Mouse (Mus musculus): ENCODE measurements around the gene Fads6. TPM values are rescaled to one million over a fixed set of nuclear protein-coding genes. Genes with fewer than 3 reads are reported as not detected.

Gene Fads6
- polyA plus RNA-seq, 1 experiment, result 1.1 TPM

DNA sequence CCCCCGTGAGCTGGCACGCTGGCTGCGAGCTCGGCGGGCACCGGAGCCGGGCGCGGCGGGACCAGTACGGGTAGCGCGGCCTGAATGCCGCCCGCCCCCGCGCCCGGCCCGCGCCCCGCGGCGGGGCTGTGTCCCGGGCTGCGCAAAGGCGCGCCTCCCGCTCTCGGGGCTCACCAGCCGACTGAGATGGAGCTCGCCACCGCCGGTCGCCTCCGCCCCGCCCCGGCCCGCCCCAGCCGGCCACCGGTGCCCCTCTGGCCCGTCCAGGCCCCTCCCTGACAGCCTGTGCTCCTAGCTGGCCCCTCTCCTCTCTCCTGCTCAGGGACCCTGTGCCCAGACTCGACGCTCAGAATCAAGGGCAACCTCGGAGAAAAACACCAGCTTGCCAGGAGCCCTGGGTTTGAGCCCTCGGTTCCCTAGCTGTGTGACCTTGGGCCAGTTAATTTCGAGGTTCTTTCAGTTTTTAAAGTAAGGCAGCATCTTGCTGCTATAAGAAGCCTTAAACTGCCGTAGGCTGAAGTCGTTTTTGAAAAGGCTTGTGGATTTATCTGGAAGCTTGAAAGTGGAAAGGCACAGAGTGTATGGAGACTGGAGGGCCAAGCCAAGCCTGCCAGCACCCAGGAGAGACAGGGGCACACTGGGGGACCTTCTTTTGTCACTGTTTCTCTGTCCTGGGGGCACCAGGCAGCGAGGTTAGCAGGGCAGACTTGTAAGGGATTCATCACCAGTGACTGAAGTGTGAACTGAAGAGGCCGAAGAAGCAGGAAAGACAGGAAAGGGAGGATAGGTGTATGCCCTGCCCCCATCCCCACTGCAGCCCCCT lies 30.2 kb downstream of the Fads6 start, which contains the start of gene Grin2c:
Grin2c (minus strand) TSS at position 183 of the 823 bp plus-strand sequence.
- 15% methylated on average over 50 of the region's 50 CpGs for WGBS
- peaks cover 22% of the 10 kb centered on the region for H3K27me3 ChIP-seq (ENCODE audit: control insufficient read depth, insufficient read depth, low read length)
- peak within 1 kb of the TSS; percentile 11; the same call in 1 of the 2 replicates for H3K4me3 ChIP-seq (ENCODE audit: extremely low read depth, insufficient read depth, insufficient read length)

DNA sequence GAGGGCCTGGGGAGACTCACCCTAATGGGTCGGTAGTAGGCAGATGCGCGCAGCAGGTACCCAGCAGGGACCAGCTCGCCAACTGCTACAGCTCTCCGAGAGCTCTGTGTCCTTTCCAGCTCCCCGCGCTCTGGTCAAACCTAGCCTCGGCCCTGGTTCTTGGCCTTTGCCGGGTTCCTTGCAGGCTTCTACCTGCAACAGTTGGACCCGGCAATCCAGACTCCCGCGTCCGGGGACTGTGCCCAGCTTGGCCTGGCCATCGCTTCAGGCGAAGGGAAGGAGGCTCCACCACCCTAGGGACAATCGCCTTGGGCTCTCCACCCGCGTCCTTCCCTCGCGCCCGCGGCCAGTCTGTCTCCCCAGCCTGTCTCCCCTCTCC lies 31.1 kb downstream of the Fads6 start:
- H3K27me3 ChIP-seq (ENCODE audit: control insufficient read depth, insufficient read depth, low read length), result peaks cover 22% of the 10 kb centered on the region
- DNase-seq (ENCODE audit: low read depth in 1 of 2, low spot score in 2 of 2), result no peak
- peaks cover 3% of the 10 kb centered on the region; the same call in 1 of the 2 replicates for H3K4me1 ChIP-seq (ENCODE audit: control insufficient read depth, insufficient read depth, insufficient read length)
- TF ChIP-seq CTCF (IDR thresholded peaks at IDR 0.05; ENCODE audit: extremely low read depth, insufficient read depth, insufficient read length, insufficient replicate concordance), result no peak
- no peak for TF ChIP-seq POLR2A (IDR thresholded peaks at IDR 0.05; ENCODE audit: low read depth, low read length)
- 7% methylated on average over 22 of the region's 22 CpGs for WGBS
- peaks cover 13% of the 10 kb centered on the region for H3K36me3 ChIP-seq (ENCODE audit: control insufficient read depth, insufficient read depth, low read length)
- 0 out of 2 replicates have a peak overlapping the region, but pooled peaks have one; percentile 11 for H3K4me3 ChIP-seq (ENCODE audit: extremely low read depth, insufficient read depth, insufficient read length)
- no peak overlapping the region for H3K27ac ChIP-seq (ENCODE audit: insufficient read depth, low read length)

More for the DNA sequence above, 30.2 kb downstream of the Fads6 start, which contains the start of gene Grin2c:
- Histone ChIP-seq H3K36me3 (ENCODE audit: control insufficient read depth, insufficient read depth, low read length) (peaks cover 15% of the 10 kb centered on the region), H3K4me1 (ENCODE audit: control insufficient read depth, insufficient read depth, insufficient read length) (peaks cover 3% of the 10 kb centered on the region; the same call in 1 of the 2 replicates), H3K27ac (ENCODE audit: insufficient read depth, low read length) (0 out of 2 replicates have a peak within 1 kb of the TSS, but pooled peaks have one; percentile 16)
- no peak for DNase-seq (ENCODE audit: low read depth in 1 of 2, low spot score in 2 of 2)
- no peak for TF ChIP-seq CTCF (IDR thresholded peaks at IDR 0.05; ENCODE audit: extremely low read depth, insufficient read depth, insufficient read length, insufficient replicate concordance)
- no peak for TF ChIP-seq POLR2A (IDR thresholded peaks at IDR 0.05; ENCODE audit: low read depth, low read length)

DNA sequence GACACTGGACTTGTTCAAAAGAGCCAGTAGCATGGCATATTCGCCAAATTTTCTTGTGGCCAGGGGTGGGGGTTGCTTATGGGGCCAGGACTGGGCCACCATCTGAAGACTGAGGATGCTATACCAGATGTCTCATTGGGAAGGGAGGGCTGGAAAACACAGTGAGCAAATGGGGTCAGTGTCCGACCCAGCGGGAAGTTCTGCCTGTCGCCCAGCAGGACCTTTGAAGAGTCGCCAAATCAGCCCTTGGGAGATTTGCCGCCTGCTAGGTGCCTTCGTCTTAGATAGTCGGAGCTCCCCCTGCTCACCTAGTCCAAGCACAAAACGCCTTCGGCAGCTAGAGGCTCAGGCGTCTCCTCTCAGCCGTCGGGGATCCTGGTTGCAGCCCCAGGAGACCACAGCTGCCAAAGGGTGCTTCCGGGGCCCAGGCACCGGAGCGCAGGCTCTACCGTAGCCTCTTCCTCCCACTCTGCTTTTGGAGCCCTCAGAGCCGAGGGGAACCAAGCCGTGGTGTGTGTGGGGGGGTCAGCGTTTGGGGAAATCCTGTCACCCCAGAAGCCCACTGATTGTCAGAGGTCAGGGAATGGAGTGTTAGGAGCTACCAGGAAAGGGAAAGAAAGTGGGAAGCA lies 31.6 kb downstream of the Fads6 start:
- Histone ChIP-seq H3K4me1 (ENCODE audit: control insufficient read depth, insufficient read depth, insufficient read length) (peaks cover 3% of the 10 kb centered on the region; the same call in 1 of the 2 replicates), H3K4me3 (ENCODE audit: extremely low read depth, insufficient read depth, insufficient read length) (peak overlapping the region; percentile 11; the same call in 1 of the 2 replicates), H3K27me3 (ENCODE audit: control insufficient read depth, insufficient read depth, low read length) (peaks cover 22% of the 10 kb centered on the region), H3K27ac (ENCODE audit: insufficient read depth, low read length) (no peak overlapping the region), H3K36me3 (ENCODE audit: control insufficient read depth, insufficient read depth, low read length) (peaks cover 10% of the 10 kb centered on the region)
- TF ChIP-seq POLR2A (IDR thresholded peaks at IDR 0.05; ENCODE audit: low read depth, low read length) (no peak), CTCF (IDR thresholded peaks at IDR 0.05; ENCODE audit: extremely low read depth, insufficient read depth, insufficient read length, insufficient replicate concordance) (no peak)
- no peak for DNase-seq (ENCODE audit: low read depth in 1 of 2, low spot score in 2 of 2)
- 6% methylated on average over 20 of the region's 20 CpGs for WGBS

DNA sequence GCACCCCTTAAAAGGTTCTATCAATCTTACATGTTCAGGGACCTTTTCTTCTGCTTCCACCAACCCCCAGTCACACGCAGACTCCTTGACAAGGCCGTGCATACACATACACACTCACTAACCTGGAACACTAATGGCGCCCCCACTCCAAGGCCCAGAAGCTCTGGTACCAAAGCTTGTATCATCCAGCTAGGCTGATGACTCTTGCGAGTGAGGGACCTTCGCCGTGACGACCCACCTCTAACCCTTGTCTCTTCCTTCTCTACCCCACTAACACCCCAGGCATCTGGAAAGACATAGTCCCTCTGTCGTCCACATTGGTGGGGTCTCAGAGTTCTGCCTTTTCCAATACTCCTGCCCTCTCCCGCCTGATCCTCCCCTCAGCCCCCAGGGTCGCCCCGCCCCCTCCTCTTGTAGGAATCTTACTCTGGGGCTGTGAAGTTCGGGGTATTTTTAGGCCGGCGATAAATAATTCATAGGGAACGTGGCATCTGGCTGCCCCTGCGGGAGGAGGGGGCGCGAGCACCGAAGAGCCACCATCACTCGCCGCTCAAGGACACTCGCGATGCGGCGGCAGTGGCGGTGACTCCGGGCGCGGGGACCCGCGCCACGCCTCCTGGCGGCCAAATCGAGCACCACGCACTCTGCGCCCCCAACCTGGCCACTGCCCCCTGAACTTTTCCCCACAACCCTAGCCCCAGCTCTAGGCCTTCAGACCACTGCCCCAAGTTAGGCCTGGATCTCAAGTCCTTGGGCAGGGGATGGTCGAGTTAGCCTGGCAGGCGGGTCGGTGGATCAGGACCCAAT lies 32.4 kb downstream of the Fads6 start:
- Histone ChIP-seq H3K36me3 (ENCODE audit: control insufficient read depth, insufficient read depth, low read length) (peaks cover 10% of the 10 kb centered on the region), H3K27ac (ENCODE audit: insufficient read depth, low read length) (no peak overlapping the region), H3K4me1 (ENCODE audit: control insufficient read depth, insufficient read depth, insufficient read length) (peaks cover 3% of the 10 kb centered on the region; the same call in 1 of the 2 replicates), H3K4me3 (ENCODE audit: extremely low read depth, insufficient read depth, insufficient read length) (no peak overlapping the region), H3K27me3 (ENCODE audit: control insufficient read depth, insufficient read depth, low read length) (peaks cover 22% of the 10 kb centered on the region)
- 16% methylated on average over 38 of the region's 39 CpGs for WGBS
- no peak for DNase-seq (ENCODE audit: low read depth in 1 of 2, low spot score in 2 of 2)
- peak; percentile 53; the same call in 1 of the 2 replicates for TF ChIP-seq CTCF (IDR thresholded peaks at IDR 0.05; ENCODE audit: extremely low read depth, insufficient read depth, insufficient read length, insufficient replicate concordance)
- no peak for TF ChIP-seq POLR2A (IDR thresholded peaks at IDR 0.05; ENCODE audit: low read depth, low read length)

DNA sequence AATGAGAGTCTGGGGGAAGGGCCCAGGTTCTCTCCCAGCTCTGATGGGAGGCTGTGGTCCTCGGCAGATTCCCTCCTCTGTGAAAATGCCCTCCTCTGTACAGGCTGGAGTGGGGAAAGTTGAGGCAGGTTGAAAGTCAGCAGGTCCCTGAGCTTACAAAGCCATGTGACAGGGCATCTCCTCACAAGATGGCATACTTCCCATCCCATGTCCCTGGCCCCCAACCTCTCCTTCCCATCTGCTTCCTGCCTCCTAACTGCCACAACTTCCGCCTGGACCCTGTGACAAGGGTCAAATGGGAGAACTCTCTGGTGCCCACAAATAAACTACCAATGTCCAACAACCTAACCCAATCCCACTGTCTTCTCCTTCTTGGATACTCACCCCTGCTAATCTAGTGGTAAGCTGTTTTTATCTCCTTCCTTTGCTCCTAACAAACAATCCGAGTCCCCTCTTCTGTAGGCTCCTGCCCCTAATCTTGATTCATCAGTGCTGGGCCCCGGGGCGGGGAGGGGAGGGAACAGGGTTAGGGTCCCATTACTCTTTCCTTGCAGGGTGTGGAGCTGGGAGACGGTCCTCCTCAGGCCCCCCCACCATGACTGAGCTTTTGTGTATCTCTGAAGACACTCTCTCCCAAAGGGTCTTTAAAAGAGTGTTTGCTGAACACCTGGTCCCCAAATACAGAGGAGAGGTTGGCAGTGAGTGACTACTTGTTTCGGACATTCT lies 33.2 kb downstream of the Fads6 start:
- DNase-seq (ENCODE audit: low read depth in 1 of 2, low spot score in 2 of 2), result no peak
- Histone ChIP-seq H3K36me3 (ENCODE audit: control insufficient read depth, insufficient read depth, low read length) (peaks cover 7% of the 10 kb centered on the region), H3K4me1 (ENCODE audit: control insufficient read depth, insufficient read depth, insufficient read length) (peaks cover 3% of the 10 kb centered on the region; the same call in 1 of the 2 replicates), H3K27me3 (ENCODE audit: control insufficient read depth, insufficient read depth, low read length) (peaks cover 22% of the 10 kb centered on the region), H3K4me3 (ENCODE audit: extremely low read depth, insufficient read depth, insufficient read length) (no peak overlapping the region), H3K27ac (ENCODE audit: insufficient read depth, low read length) (no peak overlapping the region)
- 75% methylated on average over 7 of the region's 7 CpGs for WGBS
- no peak for TF ChIP-seq POLR2A (IDR thresholded peaks at IDR 0.05; ENCODE audit: low read depth, low read length)

DNA sequence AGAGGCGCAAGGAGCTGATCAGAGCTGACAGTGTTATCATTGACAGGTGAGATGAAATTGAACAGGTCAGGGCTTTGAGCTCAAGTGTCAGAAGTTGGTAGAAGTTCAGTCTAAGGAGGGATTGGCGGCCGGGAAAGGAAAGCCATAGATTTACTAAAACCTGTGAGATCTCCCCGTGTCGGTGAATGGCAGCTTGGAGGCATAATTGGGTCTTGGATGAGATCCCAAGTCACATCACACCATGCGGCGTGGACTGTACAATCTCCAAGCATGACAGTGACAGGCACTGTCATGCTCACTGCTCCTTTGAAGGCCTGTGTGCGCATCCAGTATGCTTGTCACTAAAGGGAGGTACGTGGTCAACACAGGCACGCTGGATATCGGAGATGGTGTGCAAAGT lies 34.5 kb downstream of the Fads6 start:
- TF ChIP-seq CTCF (IDR thresholded peaks at IDR 0.05; ENCODE audit: extremely low read depth, insufficient read depth, insufficient read length, insufficient replicate concordance) (no peak), POLR2A (IDR thresholded peaks at IDR 0.05; ENCODE audit: low read depth, low read length) (no peak)
- Histone ChIP-seq H3K4me1 (ENCODE audit: control insufficient read depth, insufficient read depth, insufficient read length) (peaks cover 5% of the 10 kb centered on the region; the same call in 1 of the 2 replicates), H3K4me3 (ENCODE audit: extremely low read depth, insufficient read depth, insufficient read length) (no peak overlapping the region), H3K27ac (ENCODE audit: insufficient read depth, low read length) (no peak overlapping the region), H3K27me3 (ENCODE audit: control insufficient read depth, insufficient read depth, low read length) (peaks cover 24% of the 10 kb centered on the region), H3K36me3 (ENCODE audit: control insufficient read depth, insufficient read depth, low read length) (no peaks in the 10 kb centered on the region)
- WGBS, result 87% methylated on average over 11 of the region's 11 CpGs
- DNase-seq (ENCODE audit: low read depth in 1 of 2, low spot score in 2 of 2), result no peak

Measured in spleen, adult 2 months (tissue).